Mouse (Mus musculus) hindbrain, embryonic 11.5 days (tissue): ENCODE measurements at regions not wholly inside any gene's neighbourhood (a gene's known extent, or its start where the extent isn't known, plus 50 kb on each side); places are given as distances from the start of the nearest gene placed in this dataset.

Experiments
- ATAC-seq: fragments of 200-750 bp; cut with Nextera tagmentation; 2 replicates; pipeline ENCODE4 v1.8.0; 2017; ENCODE audit warnings: mild to moderate bottlenecking, moderate TSS enrichment, moderate library complexity; ENCODE audit not compliant: low FRiP score
- DNase-seq: peaks from one replicate; pipeline ENCODE4 v3.0.0-alpha.2; 2015; ENCODE audit warnings: low spot score
- H3K27ac ChIP-seq: fragments of 300-500 bp; sonication (generic); 2 replicates; pipeline ENCODE4 v1.5.1; 2014; ENCODE audit warnings: mild to moderate bottlenecking, low read depth, low read length
- H3K27me3 ChIP-seq: fragments of 300-500 bp; sonication (generic); 2 replicates; pipeline ENCODE4 v1.6.1; 2014; ENCODE audit warnings: mild to moderate bottlenecking, low read length, moderate library complexity, mixed read lengths; ENCODE audit not compliant: control insufficient read depth, insufficient read depth
- H3K36me3 ChIP-seq: fragments of 300-500 bp; sonication (generic); 2 replicates; pipeline ENCODE4 v1.6.1; 2014; ENCODE audit warnings: mild to moderate bottlenecking, low read length, moderate library complexity, mixed read lengths; ENCODE audit not compliant: control insufficient read depth, insufficient read depth
- H3K4me1 ChIP-seq: fragments of 300-500 bp; sonication (generic); replicated peaks from 2 replicates; pipeline ENCODE4 v1.6.1; 2014; ENCODE audit warnings: low read length, mixed read lengths; ENCODE audit not compliant: control insufficient read depth, insufficient read depth
- H3K4me2 ChIP-seq: fragments of 300-500 bp; sonication (generic); replicated peaks from 2 replicates; pipeline ENCODE4 v1.6.1; 2014; ENCODE audit warnings: mild to moderate bottlenecking, low read depth, low read length
- H3K4me3 ChIP-seq: fragments of 300-500 bp; sonication (generic); 2 replicates; pipeline ENCODE4 v1.5.1; 2014; ENCODE audit warnings: low read depth, low read length
- H3K9ac ChIP-seq: fragments of 300-500 bp; sonication (generic); 2 replicates; pipeline ENCODE4 v1.6.1; 2014; ENCODE audit warnings: low read depth, low read length
- H3K9me3 ChIP-seq: fragments of 300-500 bp; sonication (generic); 2 replicates; pipeline ENCODE4 v1.6.1; 2016; ENCODE audit warnings: low read length; ENCODE audit not compliant: control insufficient read depth
- WGBS: fragments of 180-500 bp; shearing (Covaris S2); extraction: QIAGEN DNeasy Blood & Tissue Kit; methylation state at CpG from one replicate; pipeline ENCODE4 v1.1.7; 2014; 5-methylcytosine and 5-hydroxymethylcytosine counted together

- H3K4me3 ChIP-seq, result no peak overlapping the region
Measured at GRCm38 (mm10) chr12:106796596-106796995, 691.8 kb upstream of the 3110018I06Rik start.

GRCm38 (mm10) chr12:106819736-106820135 lies 668.7 kb upstream of the 3110018I06Rik start:
- H3K4me2 ChIP-seq, result no peak overlapping the region
- DNase-seq (no peak), ATAC-seq (no peak)
- H3K9me3 ChIP-seq, result no peaks in the 10 kb centered on the region
- no peak overlapping the region for H3K9ac ChIP-seq
- H3K36me3 ChIP-seq, result no peaks in the 10 kb centered on the region
- no peak overlapping the region for H3K4me3 ChIP-seq
- H3K27me3 ChIP-seq, result no peaks in the 10 kb centered on the region
- 84% methylated on average over 6 of the region's 6 CpGs for WGBS
- H3K4me1 ChIP-seq, result no peaks in the 10 kb centered on the region
- no peak overlapping the region for H3K27ac ChIP-seq

More at GRCm38 (mm10) chr12:106796596-106796995, 691.8 kb upstream of the 3110018I06Rik start:
- Histone ChIP-seq H3K4me2 (no peak overlapping the region), H3K27ac (no peak overlapping the region), H3K36me3 (no peaks in the 10 kb centered on the region), H3K4me1 (no peaks in the 10 kb centered on the region), H3K27me3 (no peaks in the 10 kb centered on the region), H3K9me3 (no peaks in the 10 kb centered on the region), H3K9ac (no peak overlapping the region)
- ATAC-seq (no peak), DNase-seq (peak; percentile 12)
- WGBS, result 71% methylated on average over 7 of the region's 7 CpGs

GRCm38 (mm10) chr12:106822311-106822710 lies 666.1 kb upstream of the 3110018I06Rik start:
- DNase-seq (no peak), ATAC-seq (no peak)
- 94% methylated on average over 4 of the region's 4 CpGs for WGBS
- no peak overlapping the region for H3K9ac ChIP-seq
- no peaks in the 10 kb centered on the region for H3K9me3 ChIP-seq
- H3K4me3 ChIP-seq, result no peak overlapping the region
- no peaks in the 10 kb centered on the region for H3K36me3 ChIP-seq
- no peak overlapping the region for H3K4me2 ChIP-seq
- H3K27ac ChIP-seq, result no peak overlapping the region
- no peaks in the 10 kb centered on the region for H3K4me1 ChIP-seq
- no peaks in the 10 kb centered on the region for H3K27me3 ChIP-seq

GRCm38 (mm10) chr12:106828542-106828941 lies 659.9 kb upstream of the 3110018I06Rik start:
- H3K9me3 ChIP-seq, result no peaks in the 10 kb centered on the region
- no peak overlapping the region for H3K9ac ChIP-seq
- no peak overlapping the region for H3K4me2 ChIP-seq
- no peaks in the 10 kb centered on the region for H3K36me3 ChIP-seq
- no peaks in the 10 kb centered on the region for H3K27me3 ChIP-seq
- ATAC-seq (no peak), DNase-seq (no peak)
- no peak overlapping the region for H3K27ac ChIP-seq
- H3K4me1 ChIP-seq, result no peaks in the 10 kb centered on the region
- 37% methylated on average over 3 of the region's 3 CpGs for WGBS
- no peak overlapping the region for H3K4me3 ChIP-seq

GRCm38 (mm10) chr12:106829323-106829722 lies 659.1 kb upstream of the 3110018I06Rik start:
- Histone ChIP-seq H3K9me3 (no peaks in the 10 kb centered on the region), H3K27me3 (no peaks in the 10 kb centered on the region), H3K4me1 (no peaks in the 10 kb centered on the region), H3K9ac (no peak overlapping the region), H3K4me3 (no peak overlapping the region), H3K4me2 (no peak overlapping the region), H3K27ac (no peak overlapping the region), H3K36me3 (no peaks in the 10 kb centered on the region)
- 20% methylated on average over 9 of the region's 9 CpGs for WGBS
- no peak for ATAC-seq
- DNase-seq, result no peak

GRCm38 (mm10) chr12:106835241-106835640 lies 653.2 kb upstream of the 3110018I06Rik start:
- H3K4me2 ChIP-seq, result no peak overlapping the region
- no peak overlapping the region for H3K4me3 ChIP-seq
- DNase-seq, result no peak
- H3K36me3 ChIP-seq, result no peaks in the 10 kb centered on the region
- H3K4me1 ChIP-seq, result no peaks in the 10 kb centered on the region
- H3K27ac ChIP-seq, result no peak overlapping the region
- H3K27me3 ChIP-seq, result no peaks in the 10 kb centered on the region
- WGBS, result 74% methylated on average over 3 of the region's 3 CpGs
- no peak for ATAC-seq
- no peak overlapping the region for H3K9ac ChIP-seq
- no peaks in the 10 kb centered on the region for H3K9me3 ChIP-seq

- no peak overlapping the region for H3K4me2 ChIP-seq
- H3K27ac ChIP-seq, result no peak overlapping the region
- H3K4me3 ChIP-seq, result no peak overlapping the region
- DNase-seq (no peak), ATAC-seq (no peak)
- 33% methylated on average over 5 of the region's 5 CpGs for WGBS
- 0 out of 2 replicates have a peak, but pooled peaks cover 2% of the 10 kb centered on the region for H3K27me3 ChIP-seq
- H3K9me3 ChIP-seq, result no peaks in the 10 kb centered on the region
- no peaks in the 10 kb centered on the region for H3K36me3 ChIP-seq
- no peaks in the 10 kb centered on the region; the same call in 1 of the 2 replicates for H3K4me1 ChIP-seq
- H3K9ac ChIP-seq, result no peak overlapping the region
Measured at GRCm38 (mm10) chr12:106839618-106840017, 648.8 kb upstream of the 3110018I06Rik start.

- Histone ChIP-seq H3K27me3 (0 out of 2 replicates have a peak, but pooled peaks cover 3% of the 10 kb centered on the region), H3K4me1 (no peaks in the 10 kb centered on the region; the same call in 1 of the 2 replicates), H3K4me3 (no peak overlapping the region), H3K36me3 (no peaks in the 10 kb centered on the region), H3K27ac (no peak overlapping the region), H3K9ac (no peak overlapping the region), H3K9me3 (no peaks in the 10 kb centered on the region), H3K4me2 (no peak overlapping the region)
- ATAC-seq, result no peak
- WGBS, result 62% methylated on average over 9 of the region's 9 CpGs
- no peak for DNase-seq
Measured at GRCm38 (mm10) chr12:106840150-106840651, 648.2 kb upstream of the 3110018I06Rik start.

GRCm38 (mm10) chr12:106841996-106842395 lies 646.4 kb upstream of the 3110018I06Rik start:
- ATAC-seq (peak; percentile 40; the same call in 1 of the 2 replicates), DNase-seq (no peak)
- no peaks in the 10 kb centered on the region for H3K9me3 ChIP-seq
- WGBS, result 62% methylated on average over 8 of the region's 8 CpGs
- no peaks in the 10 kb centered on the region; the same call in 1 of the 2 replicates for H3K4me1 ChIP-seq
- no peaks in the 10 kb centered on the region for H3K36me3 ChIP-seq
- no peak overlapping the region for H3K9ac ChIP-seq
- H3K4me3 ChIP-seq, result no peak overlapping the region
- 0 out of 2 replicates have a peak, but pooled peaks cover 3% of the 10 kb centered on the region for H3K27me3 ChIP-seq
- H3K4me2 ChIP-seq, result no peak overlapping the region
- H3K27ac ChIP-seq, result no peak overlapping the region
